Comparison of ENCODE assay signal across 8 mouse cellular contexts in genomic region chr4:82508281-82508687, GRCm38 (mm10).
DNase-seq lines count a peak whose midpoint lies in the region; ATAC-seq and TF ChIP-seq lines count a peak whose summit lies in the region.

No protein-coding gene starts in this region.

- peak overlapping the region; percentile 89 for H3K4me2 ChIP-seq in embryonic facial prominence, embryonic 14.5 days (ENCODE audit: low read depth, low read length)
- H3K4me2 ChIP-seq in hindbrain, embryonic 16.5 days (ENCODE audit: low read length): peak overlapping the region; percentile 99
- peak overlapping the region; percentile 61 for H3K4me2 ChIP-seq in liver, embryonic 14.5 days (ENCODE audit: low read depth)

- peak overlapping the region; percentile 100 for H3K9ac ChIP-seq in embryonic facial prominence, embryonic 14.5 days (ENCODE audit: low read depth, low read length)
- H3K9ac ChIP-seq in hindbrain, embryonic 16.5 days (ENCODE audit: low read depth, low read length): peak overlapping the region; percentile 97
- H3K9ac ChIP-seq in liver, embryonic 14.5 days (replicated peaks): no peak overlapping the region

- no peaks in the 10 kb centered on the region for H3K27me3 ChIP-seq in embryonic facial prominence, embryonic 14.5 days (replicated peaks; ENCODE audit: control insufficient read depth, insufficient read depth, low read length)
- no peaks in the 10 kb centered on the region for H3K27me3 ChIP-seq in hindbrain, embryonic 16.5 days (replicated peaks; ENCODE audit: control insufficient read depth, insufficient read depth, low read length)
- peaks cover 95% of the 10 kb centered on the region for H3K27me3 ChIP-seq in liver, embryonic 14.5 days (ENCODE audit: control insufficient read depth, insufficient read depth, low read length)

- no peak for ATAC-seq in embryonic facial prominence, embryonic 14.5 days (ENCODE audit: low read depth)
- ATAC-seq in hindbrain, embryonic 16.5 days: no peak
- ATAC-seq in liver, embryonic 14.5 days (ENCODE audit: insufficient read depth): no peak
- no peak for ATAC-seq in frontal cortex, adult (ENCODE audit: low TSS enrichment)

- no peaks in the 10 kb centered on the region for H3K36me3 ChIP-seq in embryonic facial prominence, embryonic 14.5 days (ENCODE audit: control insufficient read depth, insufficient read depth, low read length)
- no peaks in the 10 kb centered on the region for H3K36me3 ChIP-seq in hindbrain, embryonic 16.5 days (ENCODE audit: control insufficient read depth, insufficient read depth, low read length)
- H3K36me3 ChIP-seq in liver, embryonic 14.5 days (replicated peaks; ENCODE audit: control insufficient read depth, insufficient read depth, low read depth): no peaks in the 10 kb centered on the region

- H3K27ac ChIP-seq in embryonic facial prominence, embryonic 14.5 days (replicated peaks; ENCODE audit: low read depth, low read length): peak overlapping the region; percentile 100
- H3K27ac ChIP-seq in hindbrain, embryonic 16.5 days (ENCODE audit: low read depth, low read length): peak overlapping the region; percentile 99
- no peak overlapping the region for H3K27ac ChIP-seq in liver, embryonic 14.5 days

- peaks cover 37% of the 10 kb centered on the region for H3K4me1 ChIP-seq in embryonic facial prominence, embryonic 14.5 days (ENCODE audit: control insufficient read depth, insufficient read depth, low read length)
- H3K4me1 ChIP-seq in hindbrain, embryonic 16.5 days (ENCODE audit: control insufficient read depth, insufficient read depth, low read depth, low read length): peaks cover 7% of the 10 kb centered on the region
- peaks cover 0 to 7% of the 10 kb centered on the region in 2 experiments; a peak in 2 of 4 replicates for H3K4me1 ChIP-seq in liver, embryonic 14.5 days (replicated peaks; ENCODE audit: control insufficient read depth in 2 of 2, insufficient read depth in 2 of 2, low read length in 1 of 2)

- peak; percentile 44 to 69 for DNase-seq in heart, adult 18-20 months
- no peak for DNase-seq in heart, postnatal 25 days (ENCODE audit: low spot score)
- no peak for DNase-seq in embryonic facial prominence, embryonic 14.5 days (ENCODE audit: low spot score)
- no peak for DNase-seq in liver, embryonic 14.5 days (ENCODE audit: low read depth in 3 of 3, low spot score in 3 of 3)
- no peak for DNase-seq in thymus, postnatal 4 days
- DNase-seq in layer of hippocampus, adult 9-11 months: no peak

- no peaks in the 10 kb centered on the region for H3K9me3 ChIP-seq in embryonic facial prominence, embryonic 14.5 days (ENCODE audit: control insufficient read depth, low read length)
- no peaks in the 10 kb centered on the region for H3K9me3 ChIP-seq in hindbrain, embryonic 16.5 days (ENCODE audit: control insufficient read depth, low read length)
- no peaks in the 10 kb centered on the region for H3K9me3 ChIP-seq in liver, embryonic 14.5 days (ENCODE audit: control insufficient read depth, low read length)

- intact Hi-C loops in heart, postnatal 25 days (cut with DNase I): loop anchor here (5.0 kb wide), 2 partner anchors 146 to 441 kb away; no protein-coding TSS in a partner anchor

- no peak for TF ChIP-seq CTCF in liver, embryonic 14.5 days (IDR thresholded peaks at IDR 0.05; ENCODE audit: low read depth)

- WGBS in embryonic facial prominence, embryonic 14.5 days: 20% methylated on average over 7 of the region's 7 CpGs
- 10% methylated on average over 7 of the region's 7 CpGs for WGBS in hindbrain, embryonic 16.5 days
- WGBS in liver, embryonic 14.5 days (ENCODE audit: insufficient replicate concordance): 18% methylated on average over 7 of the region's 7 CpGs

- peak overlapping the region; percentile 88 for H3K4me3 ChIP-seq in embryonic facial prominence, embryonic 14.5 days (ENCODE audit: low read depth, low read length)
- H3K4me3 ChIP-seq in hindbrain, embryonic 16.5 days (ENCODE audit: low read length): peak overlapping the region; percentile 80
- H3K4me3 ChIP-seq in liver, embryonic 14.5 days (ENCODE audit: insufficient read depth in 1 of 2, low read depth in 2 of 2, low read length in 2 of 2): peak overlapping the region; percentile 27 to 57

- no peak for TF ChIP-seq EP300 in liver, embryonic 14.5 days (IDR thresholded peaks at IDR 0.05; ENCODE audit: low read depth)

Comparison
In these comparisons a context has a peak if more than half of its experiments do, and no peak if none do; other contexts are left out.
1. DNase-seq: peak in heart, adult 18-20 months (2 of 2); none in heart, postnatal 25 days (single experiment), embryonic facial prominence, embryonic 14.5 days (single experiment), liver, embryonic 14.5 days (0 of 3), thymus, postnatal 4 days (single experiment) and layer of hippocampus, adult 9-11 months (single experiment).
2. Peak in every context shown above with its lines, with median percentiles within 50 percentile points of each other: H3K4me2 ChIP-seq and H3K4me3 ChIP-seq.